Mouse (Mus musculus) stomach, postnatal 0 days (tissue): ENCODE measurements around the gene Reg3a.
A peak's percentile ranks its signal among the peaks of the same experiment; 100 is the strongest.

ENCODE experiments used
- CTCF ChIP-seq: IDR thresholded peaks from 2 replicates; pipeline ENCODE4 v1.5.1; 2016; ENCODE audit warnings: antibody characterized with exemption, low read depth, mild to moderate bottlenecking, moderate library complexity
- EP300 ChIP-seq: optimal IDR thresholded peaks from 2 replicates; pipeline ENCODE3; 2016; ENCODE audit warnings: antibody characterized with exemption

- peak; percentile 72 for TF ChIP-seq CTCF
- TF ChIP-seq EP300 = no peak
These were observed 48.5 kb upstream of the Reg3a start for GRCm38 (mm10) chr6:78331919-78332569.
